Mouse (Mus musculus) telencephalon, adult 2 months (tissue): ENCODE results near the gene Adra2a.

ENCODE experiments used
- DNase-seq: peaks from one replicate; pipeline ENCODE4 v3.0.0-alpha.2; 2011; ENCODE audit warnings: low read depth, low spot score

Gene Adra2a

GRCm38 (mm10) chr19:54076362-54077349 is 32.7 kb downstream of the Adra2a start:
- DNase-seq: no peak

DNA sequence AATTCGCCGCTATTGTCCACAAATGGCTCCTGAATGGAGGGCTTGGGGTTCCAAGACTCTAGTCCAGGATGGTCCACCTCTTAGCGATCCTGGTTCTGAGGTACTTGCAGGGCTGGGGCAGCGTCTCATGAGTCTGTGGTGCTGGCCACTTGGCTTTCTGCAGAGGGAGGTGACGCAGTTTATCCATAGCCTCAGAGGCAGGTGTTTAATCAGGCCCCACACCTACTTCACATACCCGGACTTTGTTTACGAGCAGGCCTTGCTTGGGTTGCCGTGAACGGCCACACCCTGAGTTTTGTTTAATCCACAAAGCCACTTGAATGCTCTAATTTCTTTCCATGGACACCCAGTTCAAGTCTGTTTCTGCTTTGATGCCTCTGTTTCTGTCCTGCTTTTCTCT is 37.4 kb downstream of the Adra2a start:
- no peak for DNase-seq

GRCm38 (mm10) chr19:54081716-54082165 is 37.8 kb downstream of the Adra2a start:
- no peak for DNase-seq

- DNase-seq: no peak
Observed at GRCm38 (mm10) chr19:54087319-54087718, 43.4 kb downstream of the Adra2a start.

DNA sequence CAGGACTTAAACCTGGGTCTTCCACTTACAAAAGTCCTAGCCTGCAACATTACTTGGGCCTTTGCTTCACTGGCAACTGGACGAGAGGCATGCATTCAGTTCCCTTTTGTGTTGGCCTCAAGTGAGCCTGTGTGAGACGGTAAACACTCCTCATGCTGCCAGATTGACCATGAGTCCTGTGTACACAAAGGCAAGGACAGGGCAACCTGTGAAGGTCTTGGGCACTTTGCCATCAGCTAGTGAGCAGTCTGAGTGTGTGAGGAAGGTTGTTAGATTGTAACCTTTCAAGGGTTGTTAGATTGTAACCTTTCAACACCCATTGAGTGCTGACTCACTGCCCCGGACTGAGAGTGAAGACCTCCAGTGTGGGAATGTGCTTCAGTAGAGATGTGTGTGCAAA is 49.6 kb downstream of the Adra2a start:
- no peak for DNase-seq

DNA sequence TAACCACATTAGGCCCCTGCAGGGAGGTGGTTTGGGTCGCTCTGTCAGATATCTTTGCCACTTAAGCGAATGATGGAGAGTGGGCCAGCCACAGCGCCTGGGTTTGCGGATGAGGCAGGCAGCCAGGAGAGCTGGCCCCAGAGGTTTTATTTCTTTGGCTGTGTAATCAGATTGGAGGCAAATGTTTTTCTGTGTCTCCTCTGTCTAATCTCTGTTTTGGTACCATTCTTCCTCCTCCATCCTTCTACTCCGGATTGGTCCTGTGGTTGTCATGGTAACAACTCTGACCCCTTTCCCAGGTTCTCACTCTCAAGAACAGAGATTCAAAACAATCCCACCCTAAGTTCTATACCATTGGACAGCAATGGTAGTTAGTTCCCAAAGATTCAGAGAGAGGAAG is 51.8 kb downstream of the Adra2a start:
- no peak for DNase-seq

GRCm38 (mm10) chr19:54098367-54098766 is 54.4 kb downstream of the Adra2a start:
- no peak for DNase-seq
